Mouse (Mus musculus) liver, postnatal 0 days (tissue): Measurements from ENCODE around the gene Pde10a.

Source experiments
- CTCF ChIP-seq: sonication (generic); IDR thresholded peaks from 2 replicates; pipeline ENCODE4 v1.5.1; 2016; ENCODE audit warnings: antibody characterized with exemption, low read depth
- EP300 ChIP-seq: IDR thresholded peaks from 2 replicates; pipeline ENCODE4 v1.6.1; 2016; ENCODE audit warnings: antibody characterized with exemption, low read depth, mild to moderate bottlenecking

GRCm38 (mm10) chr17:8688096-8688495 lies 162.9 kb downstream of the Pde10a start:
- TF ChIP-seq CTCF (no peak), EP300 (no peak)
